Mouse (Mus musculus) ES-Bruce4 (cell line): Measurements from ENCODE around the gene Tenm4. TPM values are rescaled to one million over a fixed set of nuclear protein-coding genes. Genes with fewer than 3 reads are reported as not detected.

Source experiments
- H3K27ac ChIP-seq: 2 replicates; pipeline ENCODE4 v1.5.1; 2012; ENCODE audit warnings: low read length, inconsistent platforms; ENCODE audit not compliant: insufficient read depth
- H3K27me3 ChIP-seq: 2 replicates; pipeline ENCODE4 v1.6.1; 2012; ENCODE audit warnings: mild to moderate bottlenecking, low read length, inconsistent platforms; ENCODE audit not compliant: control insufficient read depth, poor library complexity, insufficient read depth, severe bottlenecking
- H3K36me3 ChIP-seq: 2 replicates; pipeline ENCODE4 v1.6.1; 2012; ENCODE audit warnings: inconsistent platforms, mild to moderate bottlenecking, low read length, moderate library complexity; ENCODE audit not compliant: control insufficient read depth, poor library complexity, insufficient read depth, severe bottlenecking
- H3K4me1 ChIP-seq: one replicate; pipeline ENCODE4 v1.8.1; 2011; ENCODE audit warnings: low read length; ENCODE audit not compliant: control insufficient read depth, insufficient read depth
- H3K4me3 ChIP-seq: 2 replicates; pipeline ENCODE4 v1.5.1; 2011; ENCODE audit warnings: low read depth, mild to moderate bottlenecking, low read length
- H3K9ac ChIP-seq: 2 replicates; pipeline ENCODE4 v1.6.1; 2012; ENCODE audit warnings: low read depth, mild to moderate bottlenecking, inconsistent platforms; ENCODE audit not compliant: poor library complexity, severe bottlenecking
- H3K9me3 ChIP-seq: replicated peaks from 2 replicates; pipeline ENCODE4 v1.6.1; 2012; ENCODE audit warnings: mild to moderate bottlenecking, low read length, inconsistent platforms; ENCODE audit not compliant: control insufficient read depth, poor library complexity, insufficient read depth, severe bottlenecking
- CTCF ChIP-seq: IDR thresholded peaks from one replicate; pipeline ENCODE4 v1.8.1; 2011; ENCODE audit warnings: low read depth, low read length
- EP300 ChIP-seq: IDR thresholded peaks from 2 replicates; pipeline ENCODE4 v1.6.1; 2011; ENCODE audit warnings: low read depth, low read length; ENCODE audit not compliant: insufficient read depth
- POLR2A ChIP-seq: IDR thresholded peaks from one replicate; pipeline ENCODE4 v1.8.1; 2011; ENCODE audit warnings: low read length; ENCODE audit not compliant: insufficient read depth
- polyA plus RNA-seq: library from polyadenylated mRNA; stranded (reverse); fragments of >200 nt; gene quantifications from 2 replicates; pipeline ENCODE4 v1.2.4, GENCODE M21; 2011; ENCODE audit warnings: low read depth; ENCODE audit not compliant: missing spikeins, insufficient read depth, insufficient read length

Tenm4 gene
- polyA plus RNA-seq, 1 experiment = 4.8 TPM

DNA sequence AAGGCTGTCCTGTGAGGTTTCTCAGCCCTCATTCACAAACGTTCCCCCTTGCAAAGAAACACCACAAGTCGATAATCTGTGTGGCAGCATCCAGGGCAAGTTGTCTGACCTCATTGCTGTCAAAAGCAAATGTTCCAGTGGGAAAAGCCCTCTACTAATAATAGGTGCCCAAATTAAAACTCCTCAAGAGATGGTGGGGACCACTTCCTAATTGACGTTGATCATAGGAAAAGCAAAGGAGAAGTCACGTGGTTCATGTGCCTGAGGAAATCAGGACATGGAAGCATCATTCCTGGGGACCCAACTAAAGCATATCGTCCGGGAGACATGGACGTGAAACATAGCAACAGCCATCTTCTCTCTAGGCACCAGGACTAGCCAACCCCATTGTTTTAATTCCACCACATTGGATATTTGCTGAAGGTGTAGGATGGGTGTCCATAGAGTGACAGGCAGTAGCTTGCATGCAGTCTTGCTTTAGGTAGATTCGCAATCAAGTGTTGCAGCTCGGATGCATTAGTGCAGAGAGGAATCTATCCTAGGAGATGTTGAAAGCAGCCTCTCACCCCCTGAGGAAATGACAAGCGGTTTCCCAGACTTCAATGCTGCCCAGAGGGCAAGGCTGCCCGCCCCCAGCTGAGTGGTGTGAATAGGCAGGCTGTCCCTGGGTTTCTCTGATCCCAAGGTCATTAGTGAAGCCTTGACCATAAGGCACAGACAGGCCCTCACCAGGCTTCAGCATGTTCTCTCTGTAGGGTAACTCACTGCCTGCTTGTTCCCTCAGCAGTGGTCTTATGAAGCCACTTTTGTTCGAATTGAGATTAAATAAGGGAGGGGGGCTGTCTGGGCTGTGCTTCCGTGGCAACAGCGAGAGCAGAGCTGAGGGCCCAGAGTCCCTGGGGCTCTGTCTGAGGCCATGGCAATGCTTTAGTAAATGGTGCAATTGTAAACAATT lies 547.4 kb downstream of the Tenm4 start:
- Histone ChIP-seq H3K4me1 (no peaks in the 10 kb centered on the region), H3K36me3 (no peaks in the 10 kb centered on the region), H3K9ac (no peak overlapping the region), H3K27ac (no peak overlapping the region), H3K27me3 (no peaks in the 10 kb centered on the region), H3K4me3 (no peak overlapping the region), H3K9me3 (no peaks in the 10 kb centered on the region)
- TF ChIP-seq POLR2A = no peak
- no peak for TF ChIP-seq EP300
- TF ChIP-seq CTCF = no peak

DNA sequence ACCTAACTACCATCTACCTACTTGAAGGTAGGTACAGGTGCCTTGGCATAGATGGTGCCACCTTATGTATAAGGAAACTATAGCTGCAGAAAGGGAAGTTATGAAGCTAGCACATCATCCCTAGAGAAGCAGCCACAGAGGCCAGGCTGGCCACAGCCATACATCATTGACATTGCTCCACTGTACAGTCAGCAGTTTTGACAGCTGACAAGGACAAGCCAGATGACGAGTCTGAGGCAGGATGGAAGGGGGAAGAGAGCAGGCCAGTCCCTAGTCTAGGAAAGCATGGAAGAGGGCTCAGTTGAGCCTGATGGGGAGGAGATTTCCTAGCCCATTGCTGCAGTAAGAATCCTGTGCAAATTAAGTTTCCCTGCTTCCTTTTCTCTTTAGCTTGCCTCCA lies 548.9 kb downstream of the Tenm4 start:
- Histone ChIP-seq H3K27ac (no peak overlapping the region), H3K9me3 (no peaks in the 10 kb centered on the region), H3K4me1 (no peaks in the 10 kb centered on the region), H3K4me3 (no peak overlapping the region), H3K9ac (no peak overlapping the region), H3K36me3 (no peaks in the 10 kb centered on the region), H3K27me3 (no peaks in the 10 kb centered on the region)
- TF ChIP-seq CTCF (no peak), EP300 (no peak), POLR2A (no peak)

DNA sequence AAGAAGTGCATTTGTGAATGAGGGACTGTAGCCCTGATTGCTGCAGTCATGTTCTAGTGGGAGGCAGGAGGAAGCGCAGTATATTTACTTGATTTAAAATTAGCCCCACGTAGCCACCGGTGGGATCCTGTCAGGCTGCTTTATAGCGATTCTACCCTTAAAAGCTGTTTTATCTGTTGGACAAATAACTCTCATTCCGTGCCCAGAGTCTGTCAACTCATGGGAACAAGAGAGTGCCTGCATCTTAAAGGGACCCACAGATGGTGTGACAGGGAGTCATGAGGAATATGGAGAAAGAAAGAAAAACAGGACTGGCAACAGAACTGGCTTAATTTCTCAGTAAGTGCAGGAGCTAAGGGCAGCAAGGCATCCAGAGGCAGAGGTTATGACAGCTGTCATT lies 549.4 kb downstream of the Tenm4 start:
- TF ChIP-seq POLR2A (no peak), CTCF (no peak), EP300 (no peak)
- H3K9ac ChIP-seq = no peak overlapping the region
- H3K4me1 ChIP-seq = no peaks in the 10 kb centered on the region
- H3K27ac ChIP-seq = no peak overlapping the region
- no peaks in the 10 kb centered on the region for H3K27me3 ChIP-seq
- H3K4me3 ChIP-seq = no peak overlapping the region
- H3K36me3 ChIP-seq = no peaks in the 10 kb centered on the region
- no peaks in the 10 kb centered on the region for H3K9me3 ChIP-seq

DNA sequence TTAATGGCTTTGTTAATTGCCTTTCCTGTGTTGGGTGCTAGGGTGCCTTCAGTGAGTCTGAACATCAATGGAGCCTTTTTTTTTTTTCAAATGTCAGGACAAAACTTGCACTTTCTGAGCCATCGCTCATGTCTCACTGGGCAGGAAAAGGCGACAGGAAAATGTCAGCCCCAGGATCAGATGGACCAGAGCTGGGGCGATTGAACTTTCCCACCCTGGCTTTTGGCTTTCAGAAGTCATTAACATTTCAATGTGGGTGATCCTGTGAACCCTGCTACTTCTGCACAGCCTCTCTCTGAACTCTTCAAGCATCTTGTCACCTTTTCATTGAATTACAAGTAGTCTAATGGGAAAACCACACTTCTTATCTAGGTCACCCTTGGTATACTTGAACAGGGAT lies 551.8 kb downstream of the Tenm4 start:
- no peaks in the 10 kb centered on the region for H3K4me1 ChIP-seq
- no peaks in the 10 kb centered on the region for H3K27me3 ChIP-seq
- no peak for TF ChIP-seq EP300
- no peak for TF ChIP-seq CTCF
- TF ChIP-seq POLR2A = no peak

DNA sequence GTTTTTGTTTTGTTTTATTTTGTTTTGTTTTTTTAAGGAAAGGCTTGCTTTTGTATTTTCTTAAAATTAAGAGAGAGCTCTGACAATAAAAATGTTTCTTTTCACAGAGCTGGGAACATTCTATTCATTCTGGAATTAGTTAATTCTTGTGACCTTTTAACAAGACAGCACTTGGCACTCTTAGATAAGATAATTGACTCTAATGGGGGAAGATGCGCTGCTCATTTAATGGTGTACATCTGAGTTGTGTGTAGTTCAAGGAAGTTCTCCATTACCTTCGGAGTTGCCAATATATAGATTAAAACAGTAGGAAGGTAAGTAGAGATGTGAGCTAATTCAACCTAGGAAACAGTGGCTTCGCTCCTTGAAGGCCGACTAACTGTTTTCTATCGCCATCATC lies 554.6 kb downstream of the Tenm4 start:
- Histone ChIP-seq H3K4me3 (no peak overlapping the region), H3K9me3 (no peaks in the 10 kb centered on the region), H3K27ac (no peak overlapping the region), H3K36me3 (no peaks in the 10 kb centered on the region), H3K9ac (no peak overlapping the region), H3K27me3 (no peaks in the 10 kb centered on the region), H3K4me1 (no peaks in the 10 kb centered on the region)
- TF ChIP-seq CTCF = no peak

More for the DNA sequence above, 551.8 kb downstream of the Tenm4 start:
- no peaks in the 10 kb centered on the region for H3K9me3 ChIP-seq
- H3K4me3 ChIP-seq = no peak overlapping the region
- no peak overlapping the region for H3K27ac ChIP-seq
- H3K36me3 ChIP-seq = no peaks in the 10 kb centered on the region
- no peak overlapping the region for H3K9ac ChIP-seq

DNA sequence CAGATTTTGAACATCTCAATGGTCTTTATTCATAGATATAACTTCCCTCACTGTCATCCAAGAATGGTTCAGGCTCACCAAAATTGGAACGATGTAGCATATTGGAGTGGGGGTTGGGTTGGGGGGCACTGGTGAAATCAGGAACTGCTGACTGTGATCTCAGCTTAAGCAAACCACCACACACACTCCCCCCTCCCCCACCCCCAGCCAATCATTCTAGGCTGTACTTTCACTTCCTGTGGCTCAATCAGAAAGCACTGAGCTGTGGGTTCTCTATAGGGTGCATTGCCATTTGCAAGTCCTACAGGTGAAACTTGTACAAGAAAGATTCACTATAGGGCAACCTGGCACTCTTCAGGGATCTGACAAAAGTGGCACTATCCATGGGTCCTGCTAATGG lies 559.3 kb downstream of the Tenm4 start:
- H3K36me3 ChIP-seq = no peaks in the 10 kb centered on the region
- H3K4me3 ChIP-seq = no peak overlapping the region
- no peak overlapping the region for H3K27ac ChIP-seq
- TF ChIP-seq EP300 = no peak
- TF ChIP-seq POLR2A = no peak
- no peak for TF ChIP-seq CTCF
- no peaks in the 10 kb centered on the region for H3K27me3 ChIP-seq
- no peak overlapping the region for H3K9ac ChIP-seq
- no peaks in the 10 kb centered on the region for H3K9me3 ChIP-seq
- H3K4me1 ChIP-seq = no peaks in the 10 kb centered on the region
